Mouse (Mus musculus): Measurements from ENCODE around the gene Hist1h1b. TPM values are rescaled to one million over a fixed set of nuclear protein-coding genes. Genes with fewer than 3 reads are reported as not detected.
"Not testable (repeated sequence)": the region's sequence is repeated elsewhere in the genome, so short reads cannot be mapped to it uniquely, and the experiment has no call there.

Hist1h1b gene
- polyA plus RNA-seq, 1 experiment from 2014 or later: 17.4 TPM

- under 1% methylated on average over 14 of the region's 35 CpGs for WGBS
- H3K36me3 ChIP-seq (ENCODE audit: insufficient read depth, low read length); H3K27me3 ChIP-seq (ENCODE audit: insufficient read depth, low read length); ATAC-seq (ENCODE audit: low FRiP score, low TSS enrichment); H3K9me3 ChIP-seq (ENCODE audit: low read length): not testable (repeated sequence)
- Histone ChIP-seq H3K4me3 (ENCODE audit: low read length) (peak overlapping the region; percentile 50), H3K27ac (ENCODE audit: low read length) (peak overlapping the region; percentile 94), H3K4me1 (ENCODE audit: insufficient read depth, low read length) (peaks cover 44% of the 10 kb centered on the region), H3K9ac (replicated peaks; ENCODE audit: low read length) (peak overlapping the region; percentile 77), H3K4me2 (replicated peaks; ENCODE audit: low read depth, low read length) (peak overlapping the region; percentile 63)
These were observed 2.2 kb upstream of the Hist1h1b start for GRCm38 (mm10) chr13:21782361-21783254.

- 0 out of 2 replicates have a peak overlapping the region, but pooled peaks have one; percentile 43 for H3K27ac ChIP-seq (ENCODE audit: low read length)
- H3K4me1 ChIP-seq (ENCODE audit: insufficient read depth, low read length): peaks cover 44% of the 10 kb centered on the region
- no peak overlapping the region for H3K9ac ChIP-seq (replicated peaks; ENCODE audit: low read length)
- H3K4me3 ChIP-seq (ENCODE audit: low read length): no peak overlapping the region
- H3K4me2 ChIP-seq (replicated peaks; ENCODE audit: low read depth, low read length): no peak overlapping the region
- ATAC-seq (ENCODE audit: low FRiP score, low TSS enrichment): no peak
- no peaks in the 10 kb centered on the region for H3K9me3 ChIP-seq (ENCODE audit: low read length)
- no peaks in the 10 kb centered on the region for H3K27me3 ChIP-seq (ENCODE audit: insufficient read depth, low read length)
- WGBS: 91% methylated on average over 1 of the region's 1 CpGs
- no peaks in the 10 kb centered on the region for H3K36me3 ChIP-seq (ENCODE audit: insufficient read depth, low read length)
These were observed 1.2 kb upstream of the Hist1h1b start for GRCm38 (mm10) chr13:21781639-21782038.

DNA sequence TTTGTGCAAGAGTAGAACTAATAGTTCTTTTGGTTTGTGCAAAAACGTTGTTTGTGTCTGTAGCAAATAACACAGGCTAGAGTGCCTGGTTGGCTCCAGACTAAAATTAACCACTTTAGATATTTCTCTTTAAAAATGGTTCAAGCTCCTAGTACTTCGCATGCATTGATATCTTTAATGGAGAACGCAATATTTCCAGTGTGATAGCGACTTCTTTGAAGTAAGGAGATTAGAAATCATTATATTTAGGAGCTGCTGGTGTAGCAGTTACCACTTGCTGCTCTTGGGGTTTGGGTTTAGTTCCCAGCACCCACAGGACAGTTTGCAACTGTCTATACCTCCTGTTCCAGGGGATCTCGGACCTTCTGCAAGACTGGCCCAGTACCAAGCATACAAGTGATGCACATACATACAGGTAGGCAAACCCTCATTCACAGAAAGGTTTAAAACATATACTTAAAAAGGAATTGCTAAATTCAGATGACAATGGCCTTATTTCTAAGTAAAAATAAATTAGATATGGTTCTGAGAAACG, 663 bp upstream of the Hist1h1b start:
- Histone ChIP-seq H3K4me1 (ENCODE audit: insufficient read depth, low read length) (peaks cover 42% of the 10 kb centered on the region), H3K4me2 (replicated peaks; ENCODE audit: low read depth, low read length) (peak overlapping the region; percentile 73), H3K9me3 (ENCODE audit: low read length) (no peaks in the 10 kb centered on the region), H3K4me3 (ENCODE audit: low read length) (peak overlapping the region; percentile 69), H3K27ac (ENCODE audit: low read length) (peak overlapping the region; percentile 98), H3K27me3 (ENCODE audit: insufficient read depth, low read length) (no peaks in the 10 kb centered on the region), H3K36me3 (ENCODE audit: insufficient read depth, low read length) (no peaks in the 10 kb centered on the region), H3K9ac (replicated peaks; ENCODE audit: low read length) (peak overlapping the region; percentile 94)
- ATAC-seq (ENCODE audit: low FRiP score, low TSS enrichment): no peak
- 48% methylated on average over 6 of the region's 6 CpGs for WGBS

GRCm38 (mm10) chr13:21778814-21779766, 1.3 kb downstream of the Hist1h1b start:
- Histone ChIP-seq H3K27ac (ENCODE audit: low read length) (peak overlapping the region; percentile 98), H3K36me3 (ENCODE audit: insufficient read depth, low read length) (no peaks in the 10 kb centered on the region), H3K4me3 (ENCODE audit: low read length) (peak overlapping the region; percentile 69), H3K27me3 (ENCODE audit: insufficient read depth, low read length) (no peaks in the 10 kb centered on the region), H3K9ac (replicated peaks; ENCODE audit: low read length) (peak overlapping the region; percentile 94), H3K4me2 (replicated peaks; ENCODE audit: low read depth, low read length) (peak overlapping the region; percentile 73), H3K4me1 (ENCODE audit: insufficient read depth, low read length) (peaks cover 30% of the 10 kb centered on the region), H3K9me3 (ENCODE audit: low read length) (no peaks in the 10 kb centered on the region)
- peak; percentile 87 for ATAC-seq (ENCODE audit: low FRiP score, low TSS enrichment)
- WGBS: 4% methylated on average over 33 of the region's 33 CpGs

DNA sequence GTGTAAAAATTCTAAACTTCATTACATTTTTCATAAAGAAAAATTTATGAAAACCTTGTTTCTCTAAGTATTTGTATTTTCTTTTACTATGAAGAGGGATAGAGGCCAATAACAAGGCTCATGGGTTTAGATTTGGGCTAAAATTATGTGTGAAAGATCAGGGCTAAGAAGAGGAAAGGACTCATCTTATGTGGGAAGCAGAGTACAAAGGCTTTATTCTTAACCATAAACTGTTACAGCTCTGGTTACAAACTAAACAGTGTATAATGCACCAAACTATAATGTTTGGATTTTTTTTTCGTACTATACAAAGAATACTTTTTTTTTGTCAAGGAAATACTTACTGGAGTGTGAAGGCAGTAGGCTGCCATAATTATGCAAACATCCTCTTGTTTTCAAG, 24.7 kb downstream of the Hist1h1b start:
- Histone ChIP-seq H3K27me3 (ENCODE audit: insufficient read depth, low read length) (no peaks in the 10 kb centered on the region), H3K36me3 (ENCODE audit: insufficient read depth, low read length) (no peaks in the 10 kb centered on the region), H3K9me3 (ENCODE audit: low read length) (no peaks in the 10 kb centered on the region), H3K4me1 (ENCODE audit: insufficient read depth, low read length) (peaks cover 23% of the 10 kb centered on the region), H3K4me3 (ENCODE audit: low read length) (no peak overlapping the region), H3K4me2 (replicated peaks; ENCODE audit: low read depth, low read length) (peak overlapping the region; percentile 45; the same call in 1 of the 2 replicates), H3K9ac (replicated peaks; ENCODE audit: low read length) (no peak overlapping the region), H3K27ac (ENCODE audit: low read length) (no peak overlapping the region)
- 40% methylated on average over 1 of the region's 1 CpGs for WGBS
- ATAC-seq (ENCODE audit: low FRiP score, low TSS enrichment): no peak

DNA sequence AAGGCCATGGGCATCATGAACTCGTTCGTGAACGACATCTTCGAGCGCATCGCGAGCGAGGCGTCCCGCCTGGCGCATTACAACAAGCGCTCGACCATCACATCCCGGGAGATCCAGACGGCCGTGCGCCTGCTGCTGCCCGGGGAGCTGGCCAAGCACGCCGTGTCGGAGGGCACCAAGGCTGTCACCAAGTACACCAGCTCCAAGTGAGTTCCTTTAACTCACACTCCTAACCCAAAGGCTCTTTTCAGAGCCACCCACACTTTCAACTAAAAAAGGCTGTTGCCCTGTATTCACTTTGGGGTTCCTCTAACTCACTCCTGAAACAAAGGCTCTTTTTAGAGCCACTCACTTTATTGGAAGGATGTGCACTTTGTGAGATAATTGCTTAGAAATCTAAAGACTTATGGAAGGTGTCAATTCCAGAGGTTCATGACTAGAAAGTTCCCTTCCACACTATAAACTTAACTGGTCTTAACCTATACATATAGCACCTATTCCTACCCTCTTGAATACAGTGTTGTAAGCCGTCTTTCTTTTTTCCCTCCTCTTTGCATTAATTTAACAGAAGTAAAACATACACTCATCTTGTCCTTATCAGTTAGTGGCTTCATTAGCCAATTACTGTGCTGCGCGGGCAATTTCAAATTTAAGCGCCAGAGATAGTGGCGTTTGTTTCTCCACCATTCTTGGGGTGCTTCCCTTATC, 26.0 kb downstream of the Hist1h1b start:
- not testable (repeated sequence) for H3K9me3 ChIP-seq (ENCODE audit: low read length); H3K27me3 ChIP-seq (ENCODE audit: insufficient read depth, low read length); ATAC-seq (ENCODE audit: low FRiP score, low TSS enrichment); H3K36me3 ChIP-seq (ENCODE audit: insufficient read depth, low read length)
- H3K4me2 ChIP-seq (replicated peaks; ENCODE audit: low read depth, low read length): peak overlapping the region; percentile 67
- H3K9ac ChIP-seq (replicated peaks; ENCODE audit: low read length): peak overlapping the region; percentile 74
- H3K4me3 ChIP-seq (ENCODE audit: low read length): peak overlapping the region; percentile 54
- peaks cover 24% of the 10 kb centered on the region for H3K4me1 ChIP-seq (ENCODE audit: insufficient read depth, low read length)
- WGBS: 1% methylated on average over 15 of the region's 26 CpGs
- H3K27ac ChIP-seq (ENCODE audit: low read length): peak overlapping the region; percentile 96

- peak within 1 kb of the TSS; percentile 54 for H3K4me3 ChIP-seq (ENCODE audit: low read length)
- not testable (repeated sequence) for H3K27me3 ChIP-seq (ENCODE audit: insufficient read depth, low read length); H3K9me3 ChIP-seq (ENCODE audit: low read length); H3K36me3 ChIP-seq (ENCODE audit: insufficient read depth, low read length)
- peak within 1 kb of the TSS; percentile 67 for H3K4me2 ChIP-seq (replicated peaks; ENCODE audit: low read depth, low read length)
- peaks cover 30% of the 10 kb centered on the region for H3K4me1 ChIP-seq (ENCODE audit: insufficient read depth, low read length)
- 0% methylated on average over 29 of the region's 50 CpGs for WGBS
- H3K9ac ChIP-seq (replicated peaks; ENCODE audit: low read length): peak within 1 kb of the TSS; percentile 76
- H3K27ac ChIP-seq (ENCODE audit: low read length): peak within 1 kb of the TSS; percentile 96
- peak; percentile 95 for ATAC-seq (ENCODE audit: low FRiP score, low TSS enrichment)
These were observed 26.7 kb downstream of the Hist1h1b start, which contains the start of the genes Hist1h2ak and Hist1h2bn for GRCm38 (mm10) chr13:21753524-21754285. Gene Hist1h2ak (minus strand): TSS chr13:21753827. Gene Hist1h2bn (plus strand): TSS chr13:21754123.

- ATAC-seq (ENCODE audit: low FRiP score, low TSS enrichment): no peak
- no peaks in the 10 kb centered on the region for H3K9me3 ChIP-seq (ENCODE audit: low read length)
- peak overlapping the region; percentile 96 for H3K27ac ChIP-seq (ENCODE audit: low read length)
- under 1% methylated on average over 10 of the region's 10 CpGs for WGBS
- H3K4me2 ChIP-seq (replicated peaks; ENCODE audit: low read depth, low read length): peak overlapping the region; percentile 67
- peak overlapping the region; percentile 76 for H3K9ac ChIP-seq (replicated peaks; ENCODE audit: low read length)
- H3K4me1 ChIP-seq (ENCODE audit: insufficient read depth, low read length): peaks cover 30% of the 10 kb centered on the region
- no peaks in the 10 kb centered on the region for H3K36me3 ChIP-seq (ENCODE audit: insufficient read depth, low read length)
- H3K4me3 ChIP-seq (ENCODE audit: low read length): peak overlapping the region; percentile 52
- no peaks in the 10 kb centered on the region for H3K27me3 ChIP-seq (ENCODE audit: insufficient read depth, low read length)
These were observed 27.3 kb downstream of the Hist1h1b start for GRCm38 (mm10) chr13:21753051-21753523.

All from kidney, embryonic 16.5 days (tissue).